Mouse (Mus musculus): ENCODE measurements around the gene Srpk2. TPM values are rescaled to one million over a fixed set of nuclear protein-coding genes. Genes with fewer than 3 reads are reported as not detected.

Srpk2 gene
- polyA plus RNA-seq, 1 experiment: 4.9 TPM

- TF ChIP-seq MYOD1 (IDR thresholded peaks at IDR 0.05; ENCODE audit: control insufficient read depth, insufficient read length, low read depth) (no peak), MYOG (IDR thresholded peaks at IDR 0.05; ENCODE audit: control insufficient read depth, extremely low read depth, insufficient read length) (no peak), CEBPB (IDR thresholded peaks at IDR 0.05; ENCODE audit: low read depth) (no peak), FOSL1 (IDR thresholded peaks at IDR 0.05; ENCODE audit: insufficient read depth, low read length, poor library complexity, severe bottlenecking) (no peak), CTCF (IDR thresholded peaks at IDR 0.05; ENCODE audit: control insufficient read depth, insufficient read depth, insufficient read length) (no peak), USF1 (IDR thresholded peaks at IDR 0.05; ENCODE audit: low read depth) (no peak), MAX (IDR thresholded peaks at IDR 0.05) (no peak)
- H3K79me3 ChIP-seq (ENCODE audit: low read depth): no peaks in the 10 kb centered on the region
- H3K36me3 ChIP-seq (ENCODE audit: control insufficient read depth, insufficient read depth): peaks cover 9% of the 10 kb centered on the region
- no peak overlapping the region for H3ac ChIP-seq (ENCODE audit: control insufficient read depth, insufficient read length, low read depth)
- H3K4me3 ChIP-seq (ENCODE audit: insufficient read depth, poor library complexity, severe bottlenecking): no peak overlapping the region
- H3K79me2 ChIP-seq (ENCODE audit: control insufficient read depth, insufficient read depth): no peaks in the 10 kb centered on the region
- H3K27me3 ChIP-seq (ENCODE audit: control insufficient read depth, insufficient read depth, insufficient read length): no peaks in the 10 kb centered on the region
These were observed 116.2 kb downstream of the Srpk2 start for GRCm38 (mm10) chr5:23568188-23568587.

- Histone ChIP-seq H3K4me3 (ENCODE audit: insufficient read depth, poor library complexity, severe bottlenecking) (no peak overlapping the region), H3K36me3 (ENCODE audit: control insufficient read depth, insufficient read depth) (peaks cover 15% of the 10 kb centered on the region), H3ac (ENCODE audit: control insufficient read depth, insufficient read length, low read depth) (no peak overlapping the region), H3K79me3 (ENCODE audit: low read depth) (no peaks in the 10 kb centered on the region), H3K79me2 (ENCODE audit: control insufficient read depth, insufficient read depth) (no peaks in the 10 kb centered on the region), H3K27me3 (ENCODE audit: control insufficient read depth, insufficient read depth, insufficient read length) (no peaks in the 10 kb centered on the region)
- TF ChIP-seq USF1 (IDR thresholded peaks at IDR 0.05; ENCODE audit: low read depth) (no peak), CEBPB (IDR thresholded peaks at IDR 0.05; ENCODE audit: low read depth) (no peak), MYOD1 (IDR thresholded peaks at IDR 0.05; ENCODE audit: control insufficient read depth, insufficient read length, low read depth) (no peak), CTCF (IDR thresholded peaks at IDR 0.05; ENCODE audit: control insufficient read depth, insufficient read depth, insufficient read length) (no peak), MYOG (IDR thresholded peaks at IDR 0.05; ENCODE audit: control insufficient read depth, extremely low read depth, insufficient read length) (no peak), MAX (IDR thresholded peaks at IDR 0.05) (no peak), FOSL1 (IDR thresholded peaks at IDR 0.05; ENCODE audit: insufficient read depth, low read length, poor library complexity, severe bottlenecking) (no peak)
These were observed 118.0 kb downstream of the Srpk2 start for GRCm38 (mm10) chr5:23566382-23566781.

GRCm38 (mm10) chr5:23562278-23563060, 121.9 kb downstream of the Srpk2 start:
- peaks cover 15% of the 10 kb centered on the region for H3K36me3 ChIP-seq (ENCODE audit: control insufficient read depth, insufficient read depth)
- H3K27me3 ChIP-seq (ENCODE audit: control insufficient read depth, insufficient read depth, insufficient read length): no peaks in the 10 kb centered on the region
- no peak overlapping the region for H3ac ChIP-seq (ENCODE audit: control insufficient read depth, insufficient read length, low read depth)
- no peaks in the 10 kb centered on the region for H3K79me2 ChIP-seq (ENCODE audit: control insufficient read depth, insufficient read depth)
- TF ChIP-seq MYOD1 (IDR thresholded peaks at IDR 0.05; ENCODE audit: control insufficient read depth, insufficient read length, low read depth) (no peak), USF1 (IDR thresholded peaks at IDR 0.05; ENCODE audit: low read depth) (no peak), CEBPB (IDR thresholded peaks at IDR 0.05; ENCODE audit: low read depth) (no peak), CTCF (IDR thresholded peaks at IDR 0.05; ENCODE audit: control insufficient read depth, insufficient read depth, insufficient read length) (no peak), MYOG (IDR thresholded peaks at IDR 0.05; ENCODE audit: control insufficient read depth, extremely low read depth, insufficient read length) (no peak), FOSL1 (IDR thresholded peaks at IDR 0.05; ENCODE audit: insufficient read depth, low read length, poor library complexity, severe bottlenecking) (no peak), MAX (IDR thresholded peaks at IDR 0.05) (no peak)
- H3K79me3 ChIP-seq (ENCODE audit: low read depth): no peaks in the 10 kb centered on the region
- no peak overlapping the region for H3K4me3 ChIP-seq (ENCODE audit: insufficient read depth, poor library complexity, severe bottlenecking)

GRCm38 (mm10) chr5:23561227-23561626, 123.2 kb downstream of the Srpk2 start:
- no peak overlapping the region for H3K4me3 ChIP-seq (ENCODE audit: insufficient read depth, poor library complexity, severe bottlenecking)
- H3K79me2 ChIP-seq (ENCODE audit: control insufficient read depth, insufficient read depth): no peaks in the 10 kb centered on the region
- H3ac ChIP-seq (ENCODE audit: control insufficient read depth, insufficient read length, low read depth): no peak overlapping the region
- no peaks in the 10 kb centered on the region for H3K79me3 ChIP-seq (ENCODE audit: low read depth)
- H3K27me3 ChIP-seq (ENCODE audit: control insufficient read depth, insufficient read depth, insufficient read length): no peaks in the 10 kb centered on the region
- H3K36me3 ChIP-seq (ENCODE audit: control insufficient read depth, insufficient read depth): peaks cover 15% of the 10 kb centered on the region
- TF ChIP-seq CEBPB (IDR thresholded peaks at IDR 0.05; ENCODE audit: low read depth): no peak
- TF ChIP-seq MAX (IDR thresholded peaks at IDR 0.05): no peak
- no peak for TF ChIP-seq MYOG (IDR thresholded peaks at IDR 0.05; ENCODE audit: control insufficient read depth, extremely low read depth, insufficient read length)
- no peak for TF ChIP-seq USF1 (IDR thresholded peaks at IDR 0.05; ENCODE audit: low read depth)
- TF ChIP-seq MYOD1 (IDR thresholded peaks at IDR 0.05; ENCODE audit: control insufficient read depth, insufficient read length, low read depth): no peak
- no peak for TF ChIP-seq FOSL1 (IDR thresholded peaks at IDR 0.05; ENCODE audit: insufficient read depth, low read length, poor library complexity, severe bottlenecking)

GRCm38 (mm10) chr5:23560171-23560570, 124.2 kb downstream of the Srpk2 start:
- no peak overlapping the region for H3K4me3 ChIP-seq (ENCODE audit: insufficient read depth, poor library complexity, severe bottlenecking)
- no peak for TF ChIP-seq USF1 (IDR thresholded peaks at IDR 0.05; ENCODE audit: low read depth)
- no peak for TF ChIP-seq CEBPB (IDR thresholded peaks at IDR 0.05; ENCODE audit: low read depth)
- no peak for TF ChIP-seq MAX (IDR thresholded peaks at IDR 0.05)
- TF ChIP-seq CTCF (IDR thresholded peaks at IDR 0.05; ENCODE audit: control insufficient read depth, insufficient read depth, insufficient read length): no peak
- no peak for TF ChIP-seq FOSL1 (IDR thresholded peaks at IDR 0.05; ENCODE audit: insufficient read depth, low read length, poor library complexity, severe bottlenecking)
- TF ChIP-seq MYOG (IDR thresholded peaks at IDR 0.05; ENCODE audit: control insufficient read depth, extremely low read depth, insufficient read length): no peak
- no peak for TF ChIP-seq MYOD1 (IDR thresholded peaks at IDR 0.05; ENCODE audit: control insufficient read depth, insufficient read length, low read depth)
- H3K79me3 ChIP-seq (ENCODE audit: low read depth): no peaks in the 10 kb centered on the region
- H3ac ChIP-seq (ENCODE audit: control insufficient read depth, insufficient read length, low read depth): no peak overlapping the region
- no peaks in the 10 kb centered on the region for H3K79me2 ChIP-seq (ENCODE audit: control insufficient read depth, insufficient read depth)
- peaks cover 15% of the 10 kb centered on the region for H3K36me3 ChIP-seq (ENCODE audit: control insufficient read depth, insufficient read depth)
- no peaks in the 10 kb centered on the region for H3K27me3 ChIP-seq (ENCODE audit: control insufficient read depth, insufficient read depth, insufficient read length)
